Mouse (Mus musculus) MEL (cell line): ENCODE data around the gene 1110051M20Rik. TPM values are rescaled to one million over a fixed set of nuclear protein-coding genes. Genes with fewer than 3 reads are reported as not detected.
A peak's percentile ranks its signal among the peaks of the same experiment; 100 is the strongest.

ENCODE experiments used
- DNase-seq: peaks from one replicate; pipeline ENCODE4 v3.0.0; 2011; ENCODE audit warnings: low read depth, low spot score
- H3K27ac ChIP-seq: 2 replicates; pipeline ENCODE4 v1.5.1; 2012; ENCODE audit warnings: low read depth, mild to moderate bottlenecking, control low read depth, low read length, moderate library complexity; ENCODE audit not compliant: control insufficient read depth
- H3K27me3 ChIP-seq, 2 experiments: fragments of 150-350 bp in 1 of 2; sonication (generic) in 1 of 2; 2 replicates each; pipeline ENCODE4 v1.6.1; 2012; ENCODE audit warnings: low read length in 2 of 2, mild to moderate bottlenecking in 2 of 2, improper control_type of control experiment in 1 of 2, moderate library complexity in 1 of 2; ENCODE audit not compliant: insufficient read depth in 2 of 2, control insufficient read depth in 1 of 2
- H3K36me3 ChIP-seq, 2 experiments: 2 replicates each; pipeline ENCODE4 v1.6.1; 2012 to 2014; ENCODE audit warnings: low read length in 2 of 2, improper control_type of control experiment in 1 of 2, inconsistent platforms in 1 of 2, mild to moderate bottlenecking in 1 of 2; ENCODE audit not compliant: insufficient read depth in 2 of 2, control insufficient read depth in 1 of 2
- H3K4me1 ChIP-seq, 2 experiments: fragments of 150-350 bp in 1 of 2; sonication (generic) in 1 of 2; 2 replicates each; pipeline ENCODE4 v1.6.1; 2012; ENCODE audit warnings: low read length in 2 of 2, improper control_type of control experiment in 1 of 2, mild to moderate bottlenecking in 1 of 2; ENCODE audit not compliant: insufficient read depth in 2 of 2, control insufficient read depth in 1 of 2
- H3K4me3 ChIP-seq, 2 experiments: fragments of 150-350 bp in 1 of 2; sonication (generic) in 1 of 2; 2 replicates each; pipeline ENCODE4 v1.5.1; 2012; ENCODE audit warnings: low read depth in 2 of 2, low read length in 2 of 2, mild to moderate bottlenecking in 2 of 2, moderate library complexity in 2 of 2, control low read depth in 1 of 2, improper control_type of control experiment in 1 of 2; ENCODE audit not compliant: control insufficient read depth in 1 of 2, insufficient read depth in 1 of 2
- H3K79me2 ChIP-seq: 2 replicates; pipeline ENCODE4 v1.6.1; 2012; ENCODE audit warnings: mild to moderate bottlenecking, low read length, moderate library complexity; ENCODE audit not compliant: control insufficient read depth, poor library complexity, insufficient read depth
- H3K9ac ChIP-seq: 2 replicates; pipeline ENCODE4 v1.6.1; 2012; ENCODE audit warnings: low read depth, mild to moderate bottlenecking, control low read depth, low read length, moderate library complexity; ENCODE audit not compliant: control insufficient read depth, poor library complexity, severe bottlenecking
- H3K9me3 ChIP-seq: fragments of 150-350 bp; sonication (generic); replicated peaks from 2 replicates; pipeline ENCODE4 v1.6.1; 2012; ENCODE audit warnings: mild to moderate bottlenecking, low read length, improper control_type of control experiment, moderate library complexity; ENCODE audit not compliant: insufficient read depth
- BHLHE40 ChIP-seq: IDR thresholded peaks from 2 replicates; pipeline ENCODE4 v1.6.1; 2012; ENCODE audit warnings: low read depth, mild to moderate bottlenecking, inconsistent platforms, low read length, improper control_type of control experiment, borderline replicate concordance
- CHD1 ChIP-seq: IDR thresholded peaks from 2 replicates; pipeline ENCODE4 v1.6.1; 2012; ENCODE audit warnings: low read depth, mild to moderate bottlenecking, inconsistent platforms, low read length, improper control_type of control experiment
- CTCF ChIP-seq, 3 experiments: IDR thresholded peaks in 2 of 3; conservative IDR thresholded peaks in 1 of 3; 2 replicates each; pipeline ENCODE4 v1.5.1; 2011 to 2012; ENCODE audit warnings: low read length in 3 of 3, low read depth in 2 of 3, mild to moderate bottlenecking in 2 of 3, improper control_type of control experiment in 1 of 3, inconsistent platforms in 1 of 3, mixed read lengths in 1 of 3, moderate library complexity in 1 of 3; ENCODE audit not compliant: control insufficient read depth in 1 of 3, insufficient read depth in 1 of 3, poor library complexity in 1 of 3, severe bottlenecking in 1 of 3
- ELF1 ChIP-seq: IDR thresholded peaks from 2 replicates; pipeline ENCODE4 v1.6.1; 2014; ENCODE audit warnings: low read depth, mild to moderate bottlenecking, inconsistent platforms, low read length, improper control_type of control experiment, moderate library complexity
- ETS1 ChIP-seq: IDR thresholded peaks from 2 replicates; pipeline ENCODE4 v1.6.1; 2012; ENCODE audit warnings: low read depth, mild to moderate bottlenecking, inconsistent platforms, low read length, improper control_type of control experiment, moderate library complexity
- HCFC1 ChIP-seq: IDR thresholded peaks from 2 replicates; pipeline ENCODE4 v1.6.1; 2012; ENCODE audit warnings: low read depth, mild to moderate bottlenecking, inconsistent platforms, low read length, improper control_type of control experiment, moderate library complexity
- KAT2A ChIP-seq: conservative IDR thresholded peaks from 2 replicates; pipeline ENCODE4 v1.6.1; 2012; ENCODE audit warnings: low read depth, low read length, improper control_type of control experiment, inconsistent platforms
- MAFK ChIP-seq: IDR thresholded peaks from 2 replicates; pipeline ENCODE4 v1.6.1; 2011; ENCODE audit warnings: low read depth, mild to moderate bottlenecking, low read length, improper control_type of control experiment, borderline replicate concordance
- MAX ChIP-seq: IDR thresholded peaks from 2 replicates; pipeline ENCODE4 v1.6.1; 2011; ENCODE audit warnings: low read length, improper control_type of control experiment
- MAZ ChIP-seq: IDR thresholded peaks from 2 replicates; pipeline ENCODE4 v1.6.1; 2012; ENCODE audit warnings: low read depth, mild to moderate bottlenecking, inconsistent platforms, low read length, improper control_type of control experiment
- MEF2A ChIP-seq: IDR thresholded peaks from 2 replicates; pipeline ENCODE4 v1.6.1; 2014; ENCODE audit warnings: low read depth, mild to moderate bottlenecking, inconsistent platforms, low read length, improper control_type of control experiment; ENCODE audit not compliant: poor library complexity, insufficient replicate concordance, severe bottlenecking; ENCODE audit errors: extremely low read depth
- MYB ChIP-seq: IDR thresholded peaks from 2 replicates; pipeline ENCODE4 v1.6.1; 2011; ENCODE audit warnings: mild to moderate bottlenecking, low read depth, low read length, improper control_type of control experiment
- NELFE ChIP-seq: IDR thresholded peaks from 2 replicates; pipeline ENCODE4 v1.6.1; 2011; ENCODE audit warnings: low read depth, low read length, improper control_type of control experiment
- NRF1 ChIP-seq: IDR thresholded peaks from 2 replicates; pipeline ENCODE4 v1.6.1; 2014; ENCODE audit warnings: low read depth, mild to moderate bottlenecking, inconsistent platforms, low read length, improper control_type of control experiment, moderate library complexity; ENCODE audit not compliant: poor library complexity, insufficient read depth, severe bottlenecking
- POLR2A ChIP-seq, 2 experiments: IDR thresholded peaks; 2 replicates each; pipeline ENCODE4 v1.6.1; 2011 to 2012; ENCODE audit warnings: low read length in 2 of 2, mild to moderate bottlenecking in 2 of 2, control low read depth in 1 of 2, improper control_type of control experiment in 1 of 2, low read depth in 1 of 2, moderate library complexity in 1 of 2; ENCODE audit not compliant: control insufficient read depth in 1 of 2, insufficient read depth in 1 of 2, poor library complexity in 1 of 2
- POLR2AphosphoS2 ChIP-seq: IDR thresholded peaks from 2 replicates; pipeline ENCODE4 v1.6.1; 2011; ENCODE audit warnings: low read length, improper control_type of control experiment
- POLR2AphosphoS5 ChIP-seq: IDR thresholded peaks from 2 replicates; pipeline ENCODE4 v1.6.1; 2012; ENCODE audit warnings: low read depth, borderline replicate concordance, mild to moderate bottlenecking, inconsistent platforms, low read length, moderate library complexity, mixed read lengths
- RAD21 ChIP-seq: IDR thresholded peaks from 2 replicates; pipeline ENCODE4 v1.6.1; 2011; ENCODE audit warnings: mild to moderate bottlenecking, low read depth, low read length, improper control_type of control experiment
- RCOR1 ChIP-seq: IDR thresholded peaks from 2 replicates; pipeline ENCODE4 v1.6.1; 2012; ENCODE audit warnings: low read depth, mild to moderate bottlenecking, inconsistent platforms, low read length, improper control_type of control experiment
- SIN3A ChIP-seq: IDR thresholded peaks from 2 replicates; pipeline ENCODE4 v1.6.1; 2012; ENCODE audit warnings: low read length, improper control_type of control experiment, inconsistent platforms
- SMC3 ChIP-seq: IDR thresholded peaks from 2 replicates; pipeline ENCODE4 v1.6.1; 2011; ENCODE audit warnings: low read depth, low read length, improper control_type of control experiment
- TAL1 ChIP-seq: IDR thresholded peaks from 2 replicates; pipeline ENCODE4 v1.6.1; 2012; ENCODE audit warnings: mild to moderate bottlenecking, inconsistent platforms, low read length, moderate library complexity, mixed read lengths
- TBP ChIP-seq: IDR thresholded peaks from 2 replicates; pipeline ENCODE4 v1.8.0; 2011; ENCODE audit warnings: low read depth, low read length, improper control_type of control experiment
- TCF12 ChIP-seq: IDR thresholded peaks from 2 replicates; pipeline ENCODE4 v1.6.1; 2014; ENCODE audit warnings: low read depth, mild to moderate bottlenecking, inconsistent platforms, low read length, improper control_type of control experiment, moderate library complexity
- USF1 ChIP-seq: IDR thresholded peaks from 2 replicates; pipeline ENCODE4 v1.6.1; 2014; ENCODE audit warnings: low read depth, mild to moderate bottlenecking, inconsistent platforms, low read length, improper control_type of control experiment, moderate library complexity
- USF2 ChIP-seq, 2 experiments: IDR thresholded peaks; 2 replicates each; pipeline ENCODE4 v1.6.1; 2011 to 2012; ENCODE audit warnings: improper control_type of control experiment in 2 of 2, low read length in 2 of 2, borderline replicate concordance in 1 of 2, inconsistent platforms in 1 of 2, low read depth in 1 of 2, mild to moderate bottlenecking in 1 of 2; ENCODE audit not compliant: insufficient read depth in 1 of 2
- ZC3H11A ChIP-seq: IDR thresholded peaks from 2 replicates; pipeline ENCODE4 v1.6.1; 2012; ENCODE audit warnings: low read depth, mild to moderate bottlenecking, inconsistent platforms, low read length, improper control_type of control experiment
- ZKSCAN1 ChIP-seq: IDR thresholded peaks from 2 replicates; pipeline ENCODE4 v1.6.1; 2012; ENCODE audit warnings: low read depth, mild to moderate bottlenecking, inconsistent platforms, low read length, improper control_type of control experiment, moderate library complexity
- ZMIZ1 ChIP-seq: IDR thresholded peaks from 2 replicates; pipeline ENCODE4 v1.6.1; 2012; ENCODE audit warnings: low read depth, mild to moderate bottlenecking, inconsistent platforms, low read length, improper control_type of control experiment, moderate library complexity
- ZNF384 ChIP-seq: IDR thresholded peaks from 2 replicates; pipeline ENCODE4 v1.6.1; 2012; ENCODE audit warnings: low read depth, mild to moderate bottlenecking, inconsistent platforms, low read length, improper control_type of control experiment
- polyA plus RNA-seq, 2 experiments: library from polyadenylated mRNA; stranded (reverse) in 1 of 2; unstranded in 1 of 2; fragments of >175 nt in 1 of 2; fragments of >200 nt in 1 of 2; gene quantifications; 2 replicates each; pipeline versions ENCODE4 v1.2.1 to v1.2.4; 2012; ENCODE audit warnings: low replicate concordance in 2 of 2, low read depth in 1 of 2; ENCODE audit not compliant: insufficient read length in 2 of 2, insufficient read depth in 1 of 2, missing spikeins in 1 of 2
- total RNA-seq: library from RNA; depleted of rRNA; stranded (reverse); fragments of 300-350 nt; gene quantifications from 2 replicates; pipeline ENCODE4 v1.2.3, GENCODE M21; 2012

Gene 1110051M20Rik
- total and polyA plus RNA-seq, 3 experiments = 23.0 to 23.3 TPM; not detected in 1

DNA sequence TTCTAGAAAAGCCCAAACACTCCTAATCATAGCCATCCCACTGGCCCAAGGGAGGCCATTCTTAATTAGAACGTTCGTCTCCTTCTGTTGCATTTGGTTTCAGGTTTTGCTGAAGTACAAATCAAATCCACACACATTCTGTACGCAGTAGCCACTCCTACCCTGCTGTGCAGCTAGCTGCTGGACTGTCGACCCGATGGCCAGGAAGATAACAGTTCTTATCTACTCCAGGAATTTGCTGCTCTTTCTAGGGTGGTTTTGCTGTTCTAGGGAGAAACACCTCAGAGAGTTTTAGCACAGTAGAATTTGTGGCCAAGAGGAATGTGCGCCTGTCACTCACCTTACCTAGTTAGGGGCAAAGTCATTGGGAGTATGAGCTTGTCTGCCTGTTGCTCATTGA, 156.9 kb downstream of the 1110051M20Rik start:
- H3K27ac ChIP-seq = no peak overlapping the region
- no peak for TF ChIP-seq RCOR1
- TF ChIP-seq KAT2A = no peak
- TF ChIP-seq POLR2A (IDR thresholded peaks at IDR 0.05; ENCODE audit: control insufficient read depth in 1 of 2, insufficient read depth in 1 of 2, low read depth in 1 of 2, low read length in 2 of 2, poor library complexity in 1 of 2) = no peak
- TF ChIP-seq MEF2A = no peak
- no peak for TF ChIP-seq USF1
- TF ChIP-seq POLR2AphosphoS2 = no peak
- TF ChIP-seq ETS1 = no peak
- TF ChIP-seq ZKSCAN1 = no peak
- no peak for TF ChIP-seq ELF1
- no peak for TF ChIP-seq USF2 (IDR thresholded peaks at IDR 0.05; ENCODE audit: borderline replicate concordance in 1 of 2, insufficient read depth in 1 of 2, low read depth in 1 of 2, low read length in 2 of 2)
- no peak for TF ChIP-seq TCF12
- TF ChIP-seq CHD1 = no peak
- no peak for TF ChIP-seq POLR2AphosphoS5
- TF ChIP-seq NELFE = no peak
- TF ChIP-seq BHLHE40 = no peak
- TF ChIP-seq MAFK = no peak
- TF ChIP-seq ZMIZ1 = no peak
- TF ChIP-seq TAL1 = no peak
- H3K4me3 ChIP-seq = no peak overlapping the region
- H3K27me3 ChIP-seq = no peaks in the 10 kb centered on the region
- no peaks in the 10 kb centered on the region for H3K79me2 ChIP-seq
- peaks cover 0 to 2% of the 10 kb centered on the region in 2 experiments; a peak in 1 of 4 replicates for H3K36me3 ChIP-seq
- H3K9ac ChIP-seq = no peak overlapping the region
- DNase-seq = no peak
- H3K9me3 ChIP-seq = no peaks in the 10 kb centered on the region
- no peaks in the 10 kb centered on the region for H3K4me1 ChIP-seq

DNA sequence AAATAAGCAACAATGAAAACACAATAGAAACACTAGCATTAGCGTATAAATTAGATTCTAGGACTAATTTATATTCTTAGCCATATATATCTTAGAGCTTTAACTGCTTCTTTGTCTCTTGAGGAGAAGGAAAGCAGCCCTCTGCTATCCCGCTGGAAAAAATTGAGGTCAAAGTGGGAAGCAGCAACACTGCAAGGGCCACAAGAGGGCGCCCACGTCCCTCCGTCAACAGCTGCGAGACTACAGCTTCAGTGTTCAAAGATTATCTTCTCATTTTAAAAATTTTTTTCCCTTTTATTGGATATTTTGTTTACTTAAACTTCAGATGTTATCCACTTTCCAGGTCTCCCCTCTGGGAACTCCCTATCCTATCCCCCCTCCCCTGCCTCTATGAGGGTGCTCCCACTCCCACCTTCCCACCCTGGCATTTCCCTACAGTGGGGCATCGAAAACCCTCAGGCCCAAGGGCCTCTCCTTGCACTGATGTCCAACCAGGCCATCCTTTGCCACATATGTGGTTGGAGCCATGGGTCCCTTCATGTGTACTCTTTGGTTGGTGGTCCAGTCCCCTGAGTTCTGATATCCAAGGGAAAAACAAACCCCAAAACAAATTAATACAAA, 158.5 kb downstream of the 1110051M20Rik start:
- Histone ChIP-seq H3K4me1 (no peaks in the 10 kb centered on the region), H3K9ac (no peak overlapping the region), H3K27me3 (no peaks in the 10 kb centered on the region), H3K36me3 (peaks cover 0 to 2% of the 10 kb centered on the region in 2 experiments; a peak in 1 of 4 replicates), H3K27ac (no peak overlapping the region), H3K9me3 (no peaks in the 10 kb centered on the region), H3K79me2 (no peaks in the 10 kb centered on the region), H3K4me3 (no peak overlapping the region)
- DNase-seq = peak; percentile 79
- TF ChIP-seq MYB (no peak), NRF1 (no peak), ZNF384 (peak; percentile 31; the same call in 1 of the 2 replicates), USF2 (IDR thresholded peaks at IDR 0.05; ENCODE audit: borderline replicate concordance in 1 of 2, insufficient read depth in 1 of 2, low read depth in 1 of 2, low read length in 2 of 2) (no peak), MAZ (no peak), ZKSCAN1 (no peak), TBP (peak; percentile 45; the same call in 1 of the 2 replicates), HCFC1 (no peak), ZMIZ1 (no peak), TAL1 (no peak), RAD21 (peak; percentile 99), ZC3H11A (peak; percentile 96), RCOR1 (no peak), CTCF (IDR thresholded peaks at IDR 0.05 in 2 of 3, conservative IDR thresholded peaks at IDR 0.05 in 1 of 3; ENCODE audit: control insufficient read depth in 1 of 3, insufficient read depth in 1 of 3, low read depth in 2 of 3, low read length in 3 of 3, poor library complexity in 1 of 3, severe bottlenecking in 1 of 3) (peak; percentile 84 to 96 (median 86)), MAFK (no peak), MEF2A (no peak), SMC3 (peak; percentile 98), SIN3A (no peak), MAX (no peak)
